Mouse (Mus musculus) thymus, adult 2 months (tissue): ENCODE data around the gene Oxt.

Experiments
- CTCF ChIP-seq: fragments of 200-500 bp; IDR thresholded peaks from 2 replicates; pipeline ENCODE4 v1.5.1; 2012; ENCODE audit warnings: mild to moderate bottlenecking, control low read depth, low read length, moderate library complexity, borderline replicate concordance; ENCODE audit not compliant: control insufficient read depth, poor library complexity, insufficient read depth; ENCODE audit errors: extremely low read depth
- POLR2A ChIP-seq: fragments of 200-500 bp; IDR thresholded peaks from 2 replicates; pipeline ENCODE4 v1.6.1; 2012; ENCODE audit warnings: mild to moderate bottlenecking, low read length, control low read depth, moderate library complexity; ENCODE audit not compliant: control insufficient read depth, poor library complexity, insufficient read depth; ENCODE audit errors: extremely low read depth

- TF ChIP-seq POLR2A: no peak
- no peak for TF ChIP-seq CTCF
Measured at GRCm38 (mm10) chr2:130569926-130570325, 6.0 kb upstream of the Oxt start.
